Mouse (Mus musculus) C2C12 (cell line): ENCODE data around the gene Tbl3.

Source experiments
- CEBPB ChIP-seq: IDR thresholded peaks from one replicate; pipeline ENCODE4 v1.6.1; 2011; ENCODE audit warnings: low read depth, mild to moderate bottlenecking, control low read depth, moderate library complexity
- CTCF ChIP-seq: IDR thresholded peaks from one replicate; pipeline ENCODE4 v1.5.1; 2011; ENCODE audit not compliant: control insufficient read depth, insufficient read depth, insufficient read length
- MAX ChIP-seq: IDR thresholded peaks from one replicate; pipeline ENCODE4 v1.6.1; 2011; ENCODE audit warnings: mild to moderate bottlenecking, control low read depth
- MYOD1 ChIP-seq: IDR thresholded peaks from one replicate; pipeline ENCODE4 v1.6.1; 2011; ENCODE audit warnings: low read depth; ENCODE audit not compliant: control insufficient read depth, insufficient read length
- MYOG ChIP-seq: IDR thresholded peaks from one replicate; pipeline ENCODE4 v1.6.1; 2011; ENCODE audit not compliant: control insufficient read depth, insufficient read length; ENCODE audit errors: extremely low read depth
- USF1 ChIP-seq: IDR thresholded peaks from one replicate; pipeline ENCODE4 v1.6.1; 2011; ENCODE audit warnings: low read depth, mild to moderate bottlenecking, control low read depth, moderate library complexity

DNA sequence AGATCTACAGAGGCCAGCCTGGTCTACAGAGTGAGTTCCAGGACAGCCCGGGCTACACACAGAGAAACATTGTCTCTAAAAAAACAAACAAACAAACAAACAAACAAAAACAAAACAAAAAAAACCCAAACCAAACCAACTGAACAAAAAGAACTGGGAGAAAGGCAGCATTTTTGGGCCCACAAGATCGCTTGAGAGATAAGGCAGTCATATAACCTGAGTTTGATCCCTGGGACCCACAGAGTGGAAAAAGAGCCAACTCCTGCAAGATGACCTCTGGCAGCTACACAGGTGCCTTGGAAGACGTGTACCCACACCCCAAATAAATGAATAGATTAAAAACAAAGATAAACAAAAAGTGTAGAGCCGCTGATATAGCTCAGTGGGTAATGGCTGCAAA lies 52.5 kb downstream of the Tbl3 start:
- TF ChIP-seq CTCF (no peak), MAX (no peak), USF1 (no peak), MYOD1 (no peak), MYOG (no peak), CEBPB (no peak)
